Mouse (Mus musculus) testis, adult 2 months (tissue): ENCODE measurements at regions not wholly inside any gene's neighbourhood (a gene's known extent, or its start where the extent isn't known, plus 50 kb on each side); places are given as distances from the start of the nearest gene placed in this dataset.

Experiments used
- CTCF ChIP-seq: fragments of 200-500 bp; IDR thresholded peaks from 2 replicates; pipeline ENCODE4 v1.5.1; 2012; ENCODE audit warnings: low read depth, mild to moderate bottlenecking, inconsistent platforms, low read length, moderate library complexity; ENCODE audit not compliant: control insufficient read depth, insufficient read depth, insufficient replicate concordance
- POLR2A ChIP-seq: fragments of 200-500 bp; IDR thresholded peaks from 2 replicates; pipeline ENCODE4 v1.6.1; 2012; ENCODE audit warnings: low read depth, mild to moderate bottlenecking, inconsistent platforms, low read length, moderate library complexity; ENCODE audit not compliant: control insufficient read depth

DNA sequence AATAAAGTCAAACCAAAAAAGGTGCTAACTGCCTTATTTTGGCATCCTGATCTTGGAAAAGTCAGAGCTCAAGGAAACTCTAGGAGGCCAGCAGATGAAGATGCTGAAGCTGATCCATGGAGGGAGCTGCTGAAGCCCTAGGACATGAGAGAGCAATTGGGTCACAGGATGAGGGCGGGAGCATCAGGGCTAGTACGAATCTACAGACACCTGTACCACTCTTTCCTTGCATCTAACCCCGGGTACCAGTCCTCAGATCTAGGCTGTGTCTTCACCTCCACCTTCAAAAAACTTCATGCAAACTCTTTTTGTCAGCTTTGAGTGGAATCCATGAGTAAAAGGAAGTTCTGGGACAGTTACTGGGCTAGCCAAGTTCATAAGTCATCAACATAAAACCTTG, 63.1 kb upstream of the Satb1 start:
- TF ChIP-seq CTCF (no peak), POLR2A (no peak)
